Mouse (Mus musculus) kidney, postnatal 36 days (tissue): Measurements from ENCODE around the gene Eif4e3.
A peak's percentile ranks its signal among the peaks of the same experiment; 100 is the strongest.

Experiments
- DNase-seq, 2 experiments: peaks; one replicate each; pipeline ENCODE4 v3.0.0; 2021 to 2022; ENCODE audit warnings: mixed read lengths in 2 of 2

Gene Eif4e3

DNA sequence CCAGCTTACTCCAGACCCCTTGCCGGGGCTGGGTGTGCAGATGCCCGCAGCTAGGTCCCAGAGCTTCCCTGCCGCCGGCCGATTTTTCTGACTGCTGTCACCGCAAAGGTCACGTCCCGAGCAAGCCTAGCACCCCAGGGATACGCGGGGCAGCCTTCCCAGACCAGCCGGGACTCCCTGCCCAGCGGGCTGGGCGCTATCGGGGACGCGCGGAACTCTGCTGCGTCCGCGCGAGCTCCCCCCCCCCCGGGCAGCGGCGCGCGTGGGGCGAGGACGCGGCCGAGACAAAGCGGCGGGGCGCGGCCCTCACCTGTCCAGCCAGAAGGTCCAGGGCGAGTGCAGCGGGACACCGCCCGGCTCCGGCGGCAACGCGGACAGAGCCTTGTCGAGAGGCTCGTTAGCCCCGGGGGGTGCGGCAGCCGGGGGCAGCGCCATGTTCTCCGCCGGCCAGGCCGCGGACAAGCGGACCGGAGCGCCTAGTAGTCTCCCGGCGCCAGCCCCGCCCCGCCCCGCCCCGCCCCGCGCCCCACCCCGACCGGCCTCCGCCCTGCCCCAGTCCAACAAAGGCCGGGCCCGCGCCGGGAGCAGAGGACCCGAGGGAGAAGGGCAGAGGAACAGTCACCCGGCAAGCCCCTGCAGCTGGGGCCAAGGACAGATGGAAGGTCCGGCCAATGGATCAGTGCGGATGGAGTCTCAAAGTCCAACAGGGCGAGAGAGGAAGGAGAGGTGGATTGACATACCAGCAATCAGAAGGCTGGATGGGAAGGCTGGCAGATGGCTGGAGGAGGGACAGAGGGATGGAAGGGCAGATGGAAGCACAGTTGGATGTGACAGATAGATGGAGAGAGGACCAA lies at the start of gene Eif4e3, which contains the start of gene Gm20696:
Gene Eif4e3, minus strand, starts transcription at position 454 of the 854 bp plus-strand sequence.
Gene Gm20696, minus strand, starts transcription at position 480 of the 854 bp plus-strand sequence.
- peak; percentile 65 to 76 for DNase-seq

- no peak for DNase-seq
These were observed 49.3 kb upstream of the Eif4e3 start for GRCm38 (mm10) chr6:99715913-99716312.

DNA sequence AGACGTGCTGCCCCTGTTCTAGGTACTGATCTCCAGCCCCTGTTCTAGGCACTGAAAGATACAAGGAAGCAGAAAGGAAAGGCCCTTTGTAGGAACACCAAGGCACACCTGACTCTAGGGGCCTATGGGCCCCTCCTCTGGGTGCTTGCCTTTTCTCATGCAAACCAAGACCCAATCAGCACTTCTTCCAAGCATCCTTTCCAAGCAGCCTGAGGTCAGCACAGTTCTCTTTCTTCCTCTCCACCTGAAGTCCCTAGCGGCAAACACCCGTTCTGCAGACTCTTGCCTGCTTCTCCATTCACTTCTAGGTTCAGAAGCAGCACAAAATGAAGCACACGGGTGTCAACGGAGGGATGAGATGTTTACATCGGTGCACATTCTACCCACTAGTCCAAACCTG lies 48.6 kb upstream of the Eif4e3 start:
- no peak for DNase-seq

- no peak for DNase-seq
These were observed 46.7 kb upstream of the Eif4e3 start for GRCm38 (mm10) chr6:99713256-99713655.

GRCm38 (mm10) chr6:99711576-99712101 lies 45.1 kb upstream of the Eif4e3 start:
- DNase-seq: no peak

- DNase-seq: peak; percentile 32 to 36
These were observed 33.9 kb upstream of the Eif4e3 start for GRCm38 (mm10) chr6:99700484-99700883.

GRCm38 (mm10) chr6:99692916-99693841 lies 26.6 kb upstream of the Eif4e3 start:
- peak in 1 of 2 experiments; percentile 33 for DNase-seq

- DNase-seq: peak in 1 of 2 experiments; percentile 12
These were observed 25.8 kb upstream of the Eif4e3 start, which contains the start of gene Gpr27 for GRCm38 (mm10) chr6:99692206-99692915. Gene Gpr27, plus strand, starts transcription at chr6:99692679.

DNA sequence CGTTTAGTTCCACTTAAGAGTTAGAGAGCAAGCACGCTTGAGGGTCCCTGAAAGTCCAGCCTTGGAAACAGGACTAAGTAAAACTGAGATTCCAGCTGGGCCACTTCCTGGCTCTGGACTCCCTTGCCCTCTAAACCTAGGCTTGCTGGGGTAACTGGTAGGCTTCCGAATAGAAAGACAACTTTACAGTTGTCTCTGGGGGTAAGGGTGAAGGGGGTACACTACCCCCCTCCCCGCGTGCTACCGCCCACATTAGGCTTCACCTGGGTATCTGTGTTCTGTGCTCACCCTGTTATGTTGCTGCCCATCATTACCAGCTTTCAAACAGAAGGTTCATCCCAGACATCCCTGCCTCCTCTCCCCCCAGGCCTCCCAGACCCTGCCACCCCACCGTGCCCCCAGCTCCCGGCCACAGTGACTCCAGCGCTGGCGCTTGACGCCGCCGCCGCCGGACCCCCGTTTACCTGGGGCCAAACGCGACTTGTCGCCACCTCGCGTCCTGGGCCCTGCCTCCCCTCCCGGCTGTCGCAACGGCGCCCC lies 25.2 kb upstream of the Eif4e3 start:
- no peak for DNase-seq

GRCm38 (mm10) chr6:99688513-99688912 lies 21.9 kb upstream of the Eif4e3 start:
- no peak for DNase-seq

- DNase-seq: no peak
These were observed 18.3 kb upstream of the Eif4e3 start for GRCm38 (mm10) chr6:99684899-99685298.

DNA sequence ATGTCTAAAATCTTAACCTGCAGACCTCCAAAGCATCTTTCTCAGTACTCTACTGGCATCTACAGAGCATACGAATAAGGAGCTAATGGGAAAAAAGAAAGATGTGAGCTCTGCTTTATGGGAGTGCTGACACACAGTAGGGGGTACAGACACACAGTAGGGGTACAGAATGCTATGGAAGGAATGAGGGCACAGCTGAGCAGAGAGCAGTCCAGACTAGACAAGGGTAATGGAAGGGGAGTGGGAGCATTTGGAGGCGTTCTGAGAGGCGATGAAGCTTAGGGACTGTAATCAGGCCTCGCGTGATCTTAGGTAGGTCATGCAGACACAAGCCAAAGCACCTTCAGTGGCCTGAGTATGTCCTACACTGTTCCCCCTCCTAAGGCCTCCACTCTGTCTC lies 17.4 kb upstream of the Eif4e3 start:
- DNase-seq: no peak

DNA sequence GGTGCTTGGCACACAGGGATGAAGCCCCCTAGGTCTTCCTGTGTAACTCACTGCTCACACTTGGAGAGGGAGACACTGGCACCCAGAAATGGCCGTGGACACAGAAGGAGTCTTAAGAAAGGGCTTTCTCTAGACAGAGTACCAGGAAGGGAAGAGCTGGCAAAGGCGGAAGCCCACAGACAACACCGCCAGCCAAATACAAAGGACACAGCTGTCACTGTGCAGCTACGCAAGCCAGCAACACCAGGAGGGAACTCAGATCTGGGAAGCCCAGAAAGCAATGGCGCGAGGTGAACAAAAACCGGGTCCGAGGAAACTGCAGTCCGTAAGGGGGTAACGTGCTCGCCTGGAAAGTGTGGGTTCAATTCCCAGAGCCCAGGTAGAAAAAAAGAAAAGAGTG lies 11.5 kb upstream of the Eif4e3 start:
- no peak for DNase-seq

DNA sequence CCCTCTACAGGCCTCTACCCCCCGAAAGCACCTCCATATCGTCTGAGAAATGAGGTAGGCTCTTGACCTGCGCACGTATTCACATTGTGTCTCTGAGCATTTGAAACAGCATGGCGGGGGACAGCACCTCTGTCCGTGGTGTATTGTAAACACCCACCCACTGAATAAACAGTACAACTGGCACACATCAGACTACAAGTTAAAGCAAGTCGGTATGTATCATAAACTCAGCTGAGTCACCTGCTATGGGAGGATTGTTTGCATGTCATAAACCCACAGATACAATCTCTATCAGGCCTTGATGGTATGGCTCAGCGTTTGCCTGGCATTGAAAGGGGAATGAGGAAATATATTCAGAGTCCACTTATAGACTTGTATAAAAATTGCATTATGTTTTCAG lies 10.8 kb upstream of the Eif4e3 start:
- no peak for DNase-seq

DNA sequence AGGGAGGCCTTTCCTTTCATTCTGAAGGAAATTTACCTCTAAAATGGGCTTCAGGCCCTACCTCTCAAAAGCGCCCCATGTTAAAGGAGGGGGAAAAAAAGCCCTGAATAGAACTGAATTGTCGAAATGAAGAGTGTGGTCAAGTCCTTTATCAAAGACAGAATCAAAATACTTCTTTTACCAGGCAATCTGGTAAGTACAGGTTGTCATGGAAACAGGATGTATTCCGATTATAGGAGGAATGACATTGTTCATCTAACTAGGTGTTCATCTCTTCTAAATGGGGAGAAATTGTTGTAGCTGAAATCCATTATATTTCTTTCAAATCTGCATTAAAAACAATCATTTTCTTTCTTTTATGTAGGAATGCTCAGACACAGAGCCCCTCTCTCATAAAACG lies 7.9 kb upstream of the Eif4e3 start:
- no peak for DNase-seq

GRCm38 (mm10) chr6:99671768-99672167 lies 5.2 kb upstream of the Eif4e3 start:
- peak in 1 of 2 experiments; percentile 23 for DNase-seq

DNA sequence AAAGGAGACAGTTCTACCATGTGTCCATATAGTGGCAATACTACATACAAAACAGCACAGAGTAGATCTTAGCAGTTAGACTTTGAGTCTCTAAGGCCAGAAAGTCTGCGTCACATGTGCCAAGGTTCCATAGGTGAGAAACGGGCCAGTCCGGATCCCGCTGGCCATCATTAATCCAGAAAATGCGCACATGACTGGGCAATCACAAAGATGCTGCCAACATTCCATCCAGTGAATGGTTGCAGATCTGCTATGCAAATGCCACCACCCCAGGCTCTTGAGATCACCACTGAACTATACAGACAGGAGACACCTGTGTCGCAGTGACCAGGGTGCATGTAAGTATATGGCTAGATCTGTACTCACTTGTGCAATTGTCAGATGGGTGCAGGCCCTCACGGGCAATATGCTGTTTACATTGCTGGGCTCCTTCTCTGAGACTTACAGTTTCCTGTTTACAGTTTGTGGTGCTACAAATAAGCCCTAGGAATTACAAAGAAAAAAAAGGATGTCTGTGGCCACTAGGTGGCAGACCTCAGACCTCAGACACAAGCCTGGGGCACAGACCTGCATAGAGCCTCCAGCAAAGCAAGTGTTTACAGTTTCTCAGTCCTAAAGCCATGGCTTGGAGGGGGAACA lies 4.0 kb upstream of the Eif4e3 start:
- DNase-seq: peak; percentile 60 to 79

DNA sequence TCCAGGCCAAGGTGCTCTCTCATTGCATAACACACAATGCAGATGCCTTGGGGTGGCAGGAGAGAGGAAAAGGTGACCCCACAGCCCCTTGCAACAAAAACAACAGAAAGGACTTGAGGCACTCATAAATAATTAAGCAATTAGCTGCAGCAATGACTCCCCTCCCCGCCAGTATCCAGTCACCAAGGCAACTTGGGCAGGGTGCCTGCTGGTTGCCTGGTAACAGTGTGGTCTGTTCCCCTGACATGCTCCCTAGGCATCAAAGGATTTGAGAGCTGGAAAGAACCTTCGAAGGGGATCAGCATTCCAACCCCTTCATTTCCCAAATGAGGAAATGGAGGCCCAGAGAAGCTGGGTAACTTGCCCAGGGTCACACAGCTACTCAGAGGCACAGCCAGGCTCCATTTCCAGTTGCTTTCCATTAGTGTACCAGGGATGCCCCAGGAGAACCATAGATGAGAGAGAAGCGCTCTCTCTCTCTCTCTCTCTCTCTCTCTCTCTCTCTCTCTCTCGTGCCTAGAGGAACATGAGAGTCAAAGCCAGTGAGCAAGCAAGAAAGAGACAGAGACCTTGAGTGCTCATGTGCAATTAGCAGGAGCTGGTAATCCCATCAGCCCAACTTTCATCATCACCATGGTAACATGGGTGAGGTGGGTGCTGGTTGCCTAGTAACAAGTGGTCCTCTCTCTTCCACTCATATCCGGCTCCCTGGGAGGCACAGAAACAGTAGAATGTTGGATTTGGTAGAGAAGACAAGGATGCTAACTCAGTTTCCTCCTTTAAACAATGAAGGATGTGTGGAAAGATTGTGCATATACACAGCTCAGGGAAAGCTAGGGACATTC lies 3.1 kb upstream of the Eif4e3 start:
- DNase-seq: peak; percentile 59 to 61

- DNase-seq: no peak
These were observed 719 bp upstream of the Eif4e3 start for GRCm38 (mm10) chr6:99667290-99667689.

DNA sequence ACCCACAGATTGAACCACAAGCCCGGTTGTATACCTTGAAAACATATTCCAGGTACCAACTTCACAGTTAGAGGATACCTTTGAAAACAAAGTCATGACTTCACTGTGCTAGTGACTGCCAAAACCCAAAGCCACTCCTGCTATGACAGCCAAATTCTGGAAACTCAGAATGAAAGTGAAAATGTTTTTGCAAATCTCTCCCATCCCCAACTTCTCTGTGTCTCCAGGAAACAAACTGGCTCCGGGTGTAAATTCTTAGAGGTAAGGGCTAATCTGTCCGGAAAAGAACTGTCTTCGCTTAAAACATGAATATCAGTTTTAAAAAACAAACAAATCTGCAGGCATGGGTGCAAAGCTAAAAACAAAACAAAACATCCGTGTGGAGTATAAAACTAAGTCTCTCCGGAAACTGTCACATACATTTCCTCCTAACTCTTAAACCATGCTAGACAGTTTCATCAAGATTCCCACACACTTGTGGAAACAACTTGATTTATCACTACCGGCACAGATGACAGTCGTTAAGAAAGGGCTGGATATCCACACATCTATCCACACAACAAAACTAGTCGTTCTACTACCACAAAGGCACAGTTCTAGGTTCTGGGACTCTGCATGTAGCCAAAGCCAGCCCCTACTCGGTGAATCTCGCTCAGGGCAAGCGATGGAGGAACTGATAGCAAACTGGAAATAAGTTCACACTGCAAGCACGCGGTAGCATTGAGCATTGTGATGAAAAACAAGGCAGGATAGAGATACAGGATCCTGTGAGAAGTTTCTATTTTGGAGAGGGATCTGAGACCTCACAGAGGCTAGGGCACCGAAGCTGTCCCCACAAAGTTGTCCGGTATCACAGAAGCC lies 884 bp downstream of the Eif4e3 start:
- DNase-seq: peak; percentile 19 to 32
